Mouse (Mus musculus) lung, postnatal 0 days (tissue): ENCODE data around the gene Dnajc4.

Experiments
- CTCF ChIP-seq: IDR thresholded peaks from 2 replicates; pipeline ENCODE4 v1.5.1; 2016; ENCODE audit warnings: antibody characterized with exemption, mild to moderate bottlenecking
- EP300 ChIP-seq: IDR thresholded peaks from 2 replicates; pipeline ENCODE4 v1.6.1; 2016; ENCODE audit warnings: antibody characterized with exemption, mild to moderate bottlenecking, control low read depth

DNA sequence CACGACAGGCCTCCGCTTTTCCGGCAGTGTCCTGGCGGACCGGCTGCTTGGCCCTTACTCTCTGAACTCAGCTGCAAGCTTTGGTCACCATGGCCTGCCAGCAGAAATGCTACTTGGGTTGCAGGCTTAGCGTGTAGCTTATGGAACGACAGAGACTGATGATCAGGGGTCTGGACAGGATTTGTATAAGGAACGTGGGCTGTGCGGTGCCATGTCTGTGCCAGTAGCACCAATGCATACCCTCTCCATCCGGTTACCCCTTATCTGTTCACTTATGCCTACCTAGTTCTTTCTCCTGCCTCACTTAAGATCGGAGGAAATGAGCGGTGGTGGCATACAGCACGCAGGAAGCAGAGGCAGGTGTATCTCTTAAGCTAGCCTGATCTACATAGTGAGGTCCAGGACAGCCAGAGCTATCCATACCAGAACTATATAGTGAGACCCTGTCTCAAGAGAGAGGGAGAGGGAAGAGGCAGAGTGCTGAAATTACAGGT, 48.3 kb upstream of the Dnajc4 start:
- TF ChIP-seq CTCF, result no peak
- TF ChIP-seq EP300, result no peak
